Comparison of ENCODE assay signal across 8 mouse cellular contexts in genomic region chr8:123234918-123235519, GRCm38 (mm10). TPM values are rescaled to one million over a fixed set of nuclear protein-coding genes. Genes with fewer than 3 reads are reported as not detected.
DNase-seq lines count a peak whose midpoint lies in the region; ATAC-seq and TF ChIP-seq lines count a peak whose summit lies in the region.

No protein-coding gene starts in this region.

- H3K4me2 ChIP-seq in myocyte (ENCODE audit: low read depth): peak overlapping the region; percentile 79

- TF ChIP-seq CTCF in brain, embryonic 14.5 days (IDR thresholded peaks at IDR 0.05; ENCODE audit: borderline replicate concordance, extremely low read depth, insufficient read depth, insufficient read length): no peak

- no peaks in the 10 kb centered on the region for H3K36me3 ChIP-seq in myocyte (ENCODE audit: control insufficient read depth, insufficient read depth)

- no peaks in the 10 kb centered on the region for H3K27me3 ChIP-seq in myocyte (ENCODE audit: control insufficient read depth, insufficient read depth, insufficient read length)

- ATAC-seq in frontal cortex, adult (ENCODE audit: low TSS enrichment): peak; percentile 55
- ATAC-seq in granulocyte monocyte progenitor cell, adult 5-6 weeks (replicated peaks; ENCODE audit: poor library complexity, severe bottlenecking): no peak; the same call in 1 of the 2 replicates

- no peak overlapping the region for H3ac ChIP-seq in myocyte (ENCODE audit: control insufficient read depth, insufficient read length)

- intact Hi-C loops in gastrocnemius, postnatal 36 days (cut with DNase I): no loop called here

- no peak for TF ChIP-seq POLR2A in brain, embryonic 14.5 days (IDR thresholded peaks at IDR 0.05; ENCODE audit: borderline replicate concordance, extremely low read depth, insufficient read depth, insufficient read length, poor library complexity, severe bottlenecking)
- TF ChIP-seq POLR2A in myocyte (IDR thresholded peaks at IDR 0.05; ENCODE audit: insufficient read length, low read depth): no peak

- H3K4me3 ChIP-seq in myocyte: peak overlapping the region; percentile 23

- H3K79me2 ChIP-seq in myocyte (ENCODE audit: control insufficient read depth, insufficient read depth): no peaks in the 10 kb centered on the region

- peak; percentile 84 for DNase-seq in layer of hippocampus, adult 11-12 months (ENCODE audit: low spot score)
- DNase-seq in layer of hippocampus, adult 9-10 months (ENCODE audit: low spot score): no peak
- DNase-seq in brain, embryonic 14.5 days (ENCODE audit: low read depth): peak; percentile 39
- DNase-seq in left cerebral cortex, adult 18-20 months (ENCODE audit: low spot score in 2 of 2): peak; percentile 80 to 86
- DNase-seq in gastrocnemius, postnatal 36 days: no peak

TF ChIP-seq in myocyte, 11 proteins besides CTCF, POLR2A, EP300 and RAD21:
- TF ChIP-seq REST (IDR thresholded peaks at IDR 0.05; ENCODE audit: insufficient read depth, insufficient read length) (no peak), POLR2AphosphoS2 (IDR thresholded peaks at IDR 0.05; ENCODE audit: insufficient read length, low read depth) (peak; percentile 72)
TF ChIP-seq in myocyte: peak in this region for 1.

RNA-seq across cellular contexts. Expression of gene Spata2l, which starts 1.0 kb away (rescaled TPM):
- 3.2 and 3.9 TPM in 2 replicates for polyA plus RNA-seq in brain, embryonic 14.5 days (2012; rRNA removed)
- total RNA-seq in left cerebral cortex, adult 18-20 months (2021): 10 to 100 TPM; 79.4 to 82.0 TPM
- 1.1 TPM for polyA plus RNA-seq in myocyte (2012; fragmentation: generic; extraction: Trizol)
- 1 to 10 TPM; 1.3 to 1.4 TPM for total RNA-seq in gastrocnemius, postnatal 36 days (2021)
- total RNA-seq in granulocyte monocyte progenitor cell, adult 5-6 weeks (2014; fragmentation: Nextera tagmentation): 1.5 and 3.9 TPM in 2 replicates
- total RNA-seq in granulocyte monocyte progenitor cell, adult 5-6 weeks (2017): 1.0 and 4.3 TPM in 2 replicates

RNA-seq across cellular contexts. Expression of gene Cdk10, which starts 10.4 kb away (rescaled TPM):
- 102 and 136 TPM in 2 replicates for polyA plus RNA-seq in brain, embryonic 14.5 days (2012; rRNA removed)
- total RNA-seq in left cerebral cortex, adult 18-20 months (2021): 10 to 100 TPM; 94.7 to 98.6 TPM
- polyA plus RNA-seq in myocyte (2012; fragmentation: generic; extraction: Trizol): 31.0 TPM
- total RNA-seq in gastrocnemius, postnatal 36 days (2021): 10 to 100 TPM; 10.6 to 12.7 TPM
- total RNA-seq in granulocyte monocyte progenitor cell, adult 5-6 weeks (2014; fragmentation: Nextera tagmentation): 26.7 and 54.5 TPM in 2 replicates
- total RNA-seq in granulocyte monocyte progenitor cell, adult 5-6 weeks (2017): 39.4 and 39.9 TPM in 2 replicates

RNA-seq across cellular contexts. Expression of gene Zfp276, which starts 19.0 kb away (rescaled TPM):
- polyA plus RNA-seq in brain, embryonic 14.5 days (2012; rRNA removed): 39.1 and 40.8 TPM in 2 replicates
- total RNA-seq in left cerebral cortex, adult 18-20 months (2021): 10 to 100 TPM; 19.9 to 21.5 TPM
- 12.1 TPM for polyA plus RNA-seq in myocyte (2012; fragmentation: generic; extraction: Trizol)
- total RNA-seq in gastrocnemius, postnatal 36 days (2021): 1 to 10 TPM; 5.0 to 5.1 TPM
- total RNA-seq in granulocyte monocyte progenitor cell, adult 5-6 weeks (2014; fragmentation: Nextera tagmentation): 10.7 and 13.9 TPM in 2 replicates
- total RNA-seq in granulocyte monocyte progenitor cell, adult 5-6 weeks (2017): 7.8 and 9.9 TPM in 2 replicates

RNA-seq across cellular contexts. Expression of gene Vps9d1, which starts 19.1 kb away (rescaled TPM):
- 130 and 175 TPM in 2 replicates for polyA plus RNA-seq in brain, embryonic 14.5 days (2012; rRNA removed)
- total RNA-seq in left cerebral cortex, adult 18-20 months (2021): 10 to 100 TPM; 58.6 to 69.5 TPM
- 12.7 TPM for polyA plus RNA-seq in myocyte (2012; fragmentation: generic; extraction: Trizol)
- 10 to 100 TPM; 16.3 to 17.8 TPM for total RNA-seq in gastrocnemius, postnatal 36 days (2021)
- 14.1 and 19.6 TPM in 2 replicates for total RNA-seq in granulocyte monocyte progenitor cell, adult 5-6 weeks (2014; fragmentation: Nextera tagmentation)
- 11.9 and 20.8 TPM in 2 replicates for total RNA-seq in granulocyte monocyte progenitor cell, adult 5-6 weeks (2017)

RNA-seq across cellular contexts. Expression of gene Spata33, which starts 22.4 kb away (rescaled TPM):
- 6.8 TPM in 2 replicates for polyA plus RNA-seq in brain, embryonic 14.5 days (2012; rRNA removed)
- total RNA-seq in left cerebral cortex, adult 18-20 months (2021): 1 to 10 TPM; 5.9 to 9.8 TPM
- polyA plus RNA-seq in myocyte (2012; fragmentation: generic; extraction: Trizol): 2.5 TPM
- total RNA-seq in gastrocnemius, postnatal 36 days (2021): 1 to 10 TPM in 1 of 2 experiments, under 1 TPM in 1; 0.72 to 1.2 TPM
- 0.51 and 0.80 TPM in 2 replicates for total RNA-seq in granulocyte monocyte progenitor cell, adult 5-6 weeks (2014; fragmentation: Nextera tagmentation)
- 0.36 and 0.39 TPM in 2 replicates for total RNA-seq in granulocyte monocyte progenitor cell, adult 5-6 weeks (2017)

Comparison
In these comparisons a context has a peak if more than half of its experiments do, and no peak if none do; other contexts are left out.
1. DNase-seq: peak in layer of hippocampus, adult 11-12 months (single experiment), brain, embryonic 14.5 days (single experiment) and left cerebral cortex, adult 18-20 months (2 of 2); none in layer of hippocampus, adult 9-10 months (single experiment) and gastrocnemius, postnatal 36 days (0 of 2).
2. RNA of gene Spata2l, which starts 1.0 kb away (total RNA-seq): 79.4 to 82.0 TPM in left cerebral cortex, adult 18-20 months; 1.0 to 4.3 TPM in granulocyte monocyte progenitor cell, adult 5-6 weeks and 1.3 to 1.4 TPM in gastrocnemius, postnatal 36 days; every median in the first group is over 10 times any median in the second.